Mouse (Mus musculus): ENCODE measurements around the gene Olfr1016. TPM values are rescaled to one million over a fixed set of nuclear protein-coding genes. Genes with fewer than 3 reads are reported as not detected.

Olfr1016 gene
- total RNA-seq (2023): not detected

GRCm38 (mm10) chr2:85802444-85802843, at the start of gene Olfr1016:
Olfr1016 (minus strand) TSS chr2:85802544.

GRCm38 (mm10) chr2:85846730-85847129, 44.4 kb upstream of the Olfr1016 start, which contains the start of gene Olfr1020:
Olfr1020 (plus strand) TSS chr2:85847030.

GRCm38 (mm10) chr2:85845383-85845782, 43.0 kb upstream of the Olfr1016 start, which contains the start of gene Olfr1019:
Olfr1019 (minus strand) TSS chr2:85845483.

GRCm38 (mm10) chr2:85818179-85818578, 15.8 kb upstream of the Olfr1016 start, which contains the start of gene Olfr1018:
Olfr1018 (plus strand) TSS chr2:85818479.

GRCm38 (mm10) chr2:85781717-85782116, 20.6 kb downstream of the Olfr1016 start, which contains the start of gene Olfr1015:
Olfr1015 (plus strand) TSS chr2:85782017.

GRCm38 (mm10) chr2:85772413-85772812, 29.9 kb downstream of the Olfr1016 start, which contains the start of gene Olfr1014:
Olfr1014 (plus strand) TSS chr2:85772713.

GRCm38 (mm10) chr2:85766798-85767197, 35.5 kb downstream of the Olfr1016 start, which contains the start of gene Olfr1013:
Olfr1013 (plus strand) TSS chr2:85767098.

GRCm38 (mm10) chr2:85762666-85763065, 39.7 kb downstream of the Olfr1016 start, which contains the start of gene Olfr1012:
Olfr1012 (minus strand) TSS chr2:85762766.

Other genes starting within 250 kb of the Olfr1016 start
- gene Olfr996, start 223.3 kb downstream of the Olfr1016 start, total RNA-seq (2023): not detected
- not detected for gene Olfr998, start 213.6 kb downstream of the Olfr1016 start, total RNA-seq (2023)
- not detected for gene Olfr1000, start 190.6 kb downstream of the Olfr1016 start, total RNA-seq (2023)
- not detected for gene Olfr1002, start 151.8 kb downstream of the Olfr1016 start, total RNA-seq (2023)
- not detected for gene Olfr154, start 138.1 kb downstream of the Olfr1016 start, total RNA-seq (2023)
- not detected for gene Olfr1006, start 123.8 kb downstream of the Olfr1016 start, total RNA-seq (2023)
- not detected for gene Olfr1008, start 113.1 kb downstream of the Olfr1016 start, total RNA-seq (2023)
- not detected for gene Olfr1009, start 87.1 kb downstream of the Olfr1016 start, total RNA-seq (2023)
- gene Olfr1012, start 39.8 kb downstream of the Olfr1016 start, total RNA-seq (2023): not detected
- not detected for gene Olfr1013, start 35.4 kb downstream of the Olfr1016 start, total RNA-seq (2023)
- not detected for gene Olfr1014, start 29.8 kb downstream of the Olfr1016 start, total RNA-seq (2023)
- gene Olfr1015, start 20.5 kb downstream of the Olfr1016 start, total RNA-seq (2023): not detected
- not detected for gene Olfr1018, start 15.9 kb upstream of the Olfr1016 start, total RNA-seq (2023)
- not detected for gene Olfr1019, start 42.9 kb upstream of the Olfr1016 start, total RNA-seq (2023)
- not detected for gene Olfr1020, start 44.5 kb upstream of the Olfr1016 start, total RNA-seq (2023)
- not detected for gene Olfr1022, start 66.0 kb upstream of the Olfr1016 start, total RNA-seq (2023)
- not detected for gene Olfr1023, start 83.1 kb upstream of the Olfr1016 start, total RNA-seq (2023)
- not detected for gene Olfr1024, start 102.5 kb upstream of the Olfr1016 start, total RNA-seq (2023)
- not detected for gene Olfr1025-ps1, start 112.6 kb upstream of the Olfr1016 start, total RNA-seq (2023)
- not detected for gene Olfr1026, start 119.0 kb upstream of the Olfr1016 start, total RNA-seq (2023)
- not detected for gene Olfr1028, start 147.9 kb upstream of the Olfr1016 start, total RNA-seq (2023)
- not detected for gene Olfr1029, start 171.4 kb upstream of the Olfr1016 start, total RNA-seq (2023)
- not detected for gene Olfr1030, start 176.7 kb upstream of the Olfr1016 start, total RNA-seq (2023)
- gene Olfr1031, start 187.8 kb upstream of the Olfr1016 start, total RNA-seq (2023): not detected
- not detected for gene Olfr1032, start 203.0 kb upstream of the Olfr1016 start, total RNA-seq (2023)
- gene Olfr1033, start 218.1 kb upstream of the Olfr1016 start, total RNA-seq (2023): not detected
- gene Olfr1034, start 243.3 kb upstream of the Olfr1016 start, total RNA-seq (2023): not detected